Mouse (Mus musculus) thymus, adult 2 months (tissue): ENCODE data around the gene Lsamp. TPM values are rescaled to one million over a fixed set of nuclear protein-coding genes. Genes with fewer than 3 reads are reported as not detected.

Experiments
- DNase-seq: peaks from one replicate; pipeline ENCODE4 v3.0.0; 2021
- H3K27ac ChIP-seq: fragments of 200-500 bp; 2 replicates; pipeline ENCODE4 v1.5.1; 2012; ENCODE audit warnings: low read length, control low read depth; ENCODE audit not compliant: control insufficient read depth, insufficient read depth
- H3K27me3 ChIP-seq: fragments of 200-500 bp; 2 replicates; pipeline ENCODE4 v1.6.1; 2012; ENCODE audit warnings: mild to moderate bottlenecking, low read length, moderate library complexity, mixed read lengths; ENCODE audit not compliant: control insufficient read depth, insufficient read depth
- H3K36me3 ChIP-seq: fragments of 200-500 bp; 2 replicates; pipeline ENCODE4 v1.6.1; 2012; ENCODE audit warnings: mild to moderate bottlenecking, low read length, moderate library complexity; ENCODE audit not compliant: control insufficient read depth, insufficient read depth
- H3K4me1 ChIP-seq: fragments of 200-500 bp; replicated peaks from 2 replicates; pipeline ENCODE4 v1.6.1; 2012; ENCODE audit warnings: low read length; ENCODE audit not compliant: control insufficient read depth, insufficient read depth
- H3K4me3 ChIP-seq: fragments of 200-500 bp; 2 replicates; pipeline ENCODE4 v1.5.1; 2012; ENCODE audit warnings: mild to moderate bottlenecking, low read length, control low read depth, moderate library complexity; ENCODE audit not compliant: control insufficient read depth, insufficient read depth
- CTCF ChIP-seq: fragments of 200-500 bp; IDR thresholded peaks from 2 replicates; pipeline ENCODE4 v1.5.1; 2012; ENCODE audit warnings: mild to moderate bottlenecking, control low read depth, low read length, moderate library complexity, borderline replicate concordance; ENCODE audit not compliant: control insufficient read depth, poor library complexity, insufficient read depth; ENCODE audit errors: extremely low read depth
- POLR2A ChIP-seq: fragments of 200-500 bp; IDR thresholded peaks from 2 replicates; pipeline ENCODE4 v1.6.1; 2012; ENCODE audit warnings: mild to moderate bottlenecking, low read length, control low read depth, moderate library complexity; ENCODE audit not compliant: control insufficient read depth, poor library complexity, insufficient read depth; ENCODE audit errors: extremely low read depth
- WGBS: fragments of 180-500 bp; shearing (Covaris S2); methylation state at CpG from one replicate; pipeline ENCODE4 v1.1.7; 2018; 5-methylcytosine and 5-hydroxymethylcytosine counted together
- polyA plus RNA-seq: library from polyadenylated mRNA; depleted of rRNA; stranded (reverse); fragments of >200 nt; gene quantifications from 2 replicates; pipeline ENCODE4 v1.2.3, GENCODE M21; 2012

Gene Lsamp
- polyA plus RNA-seq, 1 experiment = 0.36 TPM

DNA sequence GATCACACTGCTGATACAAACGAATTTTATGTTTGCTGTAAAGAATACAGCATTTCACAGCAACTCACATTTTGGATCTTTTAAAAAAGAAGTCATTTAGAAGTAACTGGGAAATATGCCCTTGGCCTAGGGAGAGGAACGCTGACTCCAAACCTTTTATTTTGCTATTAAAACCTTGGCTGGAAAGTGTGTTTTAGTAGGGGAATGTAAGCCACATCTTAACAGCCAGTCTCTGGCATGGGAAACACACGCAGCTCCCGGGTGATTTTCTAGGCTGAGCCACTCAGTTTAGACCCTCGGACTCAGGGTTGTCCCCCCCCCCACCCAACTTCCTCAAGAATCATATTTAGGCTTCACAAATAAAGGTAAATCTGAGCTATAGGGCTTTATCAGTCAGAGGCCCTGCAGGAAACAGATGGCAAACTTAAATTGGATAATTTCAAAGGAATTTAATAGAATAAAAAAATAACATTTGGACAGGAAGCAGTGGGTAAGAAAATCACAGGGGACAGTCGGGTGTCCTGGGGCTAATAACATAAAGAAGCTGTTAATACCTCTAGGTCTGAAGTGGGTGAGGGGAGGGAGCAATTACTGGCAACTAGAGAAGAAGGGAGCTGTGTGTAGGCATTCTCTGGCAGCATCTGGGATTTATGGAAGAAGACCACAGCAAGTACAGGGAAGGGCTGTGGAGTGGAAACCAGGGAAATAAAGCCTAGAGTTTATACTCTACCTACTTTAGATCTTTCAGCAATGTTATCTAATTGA is 1933.1 kb downstream of the Lsamp start:
- Histone ChIP-seq H3K4me3 (no peak overlapping the region), H3K4me1 (no peaks in the 10 kb centered on the region), H3K27me3 (no peaks in the 10 kb centered on the region), H3K27ac (no peak overlapping the region), H3K36me3 (no peaks in the 10 kb centered on the region)
- TF ChIP-seq CTCF (no peak), POLR2A (no peak)
- DNase-seq = no peak
- 75% methylated on average over 6 of the region's 6 CpGs for WGBS

DNA sequence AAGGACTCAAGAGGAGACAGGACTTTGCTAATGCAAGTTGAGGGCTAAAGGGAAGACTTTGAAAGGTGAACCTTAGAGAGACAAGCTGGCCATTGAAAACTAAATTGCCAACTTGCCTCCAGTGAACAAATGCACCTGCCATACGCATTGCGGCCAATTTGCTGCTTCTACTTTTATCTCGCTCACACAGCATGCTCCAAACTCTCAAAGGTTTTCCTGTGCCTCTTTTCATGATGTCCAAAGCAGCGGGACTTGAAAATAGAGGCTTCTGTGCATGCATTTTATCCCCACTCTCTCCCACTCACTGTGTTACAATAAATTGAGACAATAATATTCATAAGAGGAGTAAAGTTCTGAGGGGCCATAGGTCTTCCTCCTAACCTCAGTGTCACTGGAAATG is 1945.4 kb downstream of the Lsamp start:
- no peak overlapping the region for H3K4me3 ChIP-seq

DNA sequence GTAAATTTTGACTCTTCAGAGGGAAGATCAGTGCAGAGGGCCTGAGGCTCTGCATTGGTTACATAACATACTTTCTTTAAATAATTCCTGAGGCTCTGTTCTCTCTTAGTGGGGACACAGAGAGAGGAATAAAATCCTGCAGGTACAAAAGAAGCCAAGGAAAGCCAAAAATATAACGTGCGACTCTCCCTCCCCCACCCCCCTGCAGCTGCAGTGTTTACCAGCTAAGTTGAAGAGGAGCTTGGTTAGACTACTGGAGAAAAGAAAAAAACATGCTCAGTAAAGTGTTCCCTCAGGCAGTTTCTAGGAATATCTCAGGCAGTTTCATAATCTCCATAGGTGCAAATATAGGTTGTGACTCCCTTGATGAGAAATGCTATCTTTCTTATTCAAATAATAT is 1951.5 kb downstream of the Lsamp start:
- 80% methylated on average over 2 of the region's 2 CpGs for WGBS
- Histone ChIP-seq H3K27ac (no peak overlapping the region), H3K4me1 (no peaks in the 10 kb centered on the region), H3K27me3 (no peaks in the 10 kb centered on the region), H3K4me3 (no peak overlapping the region), H3K36me3 (no peaks in the 10 kb centered on the region)
- TF ChIP-seq CTCF = no peak
- no peak for TF ChIP-seq POLR2A
- no peak for DNase-seq

More for the DNA sequence above, 1945.4 kb downstream of the Lsamp start:
- Histone ChIP-seq H3K27ac (no peak overlapping the region), H3K4me1 (no peaks in the 10 kb centered on the region), H3K36me3 (no peaks in the 10 kb centered on the region), H3K27me3 (no peaks in the 10 kb centered on the region)
- no peak for TF ChIP-seq CTCF
- TF ChIP-seq POLR2A = no peak
- DNase-seq = no peak
- WGBS = 91% methylated on average over 4 of the region's 4 CpGs

DNA sequence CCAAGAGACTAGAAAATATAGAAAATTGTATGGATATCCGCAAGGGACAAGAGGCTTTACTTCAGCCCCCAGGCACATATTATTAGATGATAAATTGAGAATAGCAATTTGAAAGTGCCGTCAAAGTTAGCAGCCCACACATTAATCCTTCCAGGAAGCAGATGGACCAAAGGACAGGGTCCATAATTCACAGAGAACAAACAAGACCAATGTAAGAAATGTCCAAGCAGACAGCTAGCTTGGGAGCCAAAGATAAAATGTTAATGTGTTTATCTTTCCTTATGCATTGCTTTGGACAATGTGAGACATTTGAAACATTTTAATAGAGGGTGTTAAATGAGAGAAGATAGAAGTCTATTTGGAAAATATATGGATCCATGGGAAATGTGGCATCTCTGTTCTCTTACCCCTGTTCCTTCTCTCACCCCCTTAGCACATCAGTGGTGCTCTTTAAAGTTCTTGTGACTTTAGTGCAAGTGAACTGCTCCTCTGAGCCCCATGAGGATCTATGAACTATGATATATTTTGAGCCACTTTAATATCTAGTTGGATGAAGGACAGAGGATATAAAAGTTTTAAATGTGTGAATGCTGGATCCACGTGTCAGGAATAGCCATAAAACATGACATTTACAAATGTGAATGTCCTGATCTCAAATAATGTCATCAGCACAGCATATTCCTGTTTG is 1952.9 kb downstream of the Lsamp start:
- WGBS = 85% methylated on average over 3 of the region's 3 CpGs
- no peak overlapping the region for H3K27ac ChIP-seq
- no peak overlapping the region for H3K4me3 ChIP-seq
- TF ChIP-seq POLR2A = no peak
- TF ChIP-seq CTCF = no peak
- H3K4me1 ChIP-seq = no peaks in the 10 kb centered on the region
- DNase-seq = no peak
- H3K27me3 ChIP-seq = no peaks in the 10 kb centered on the region
- no peaks in the 10 kb centered on the region for H3K36me3 ChIP-seq

DNA sequence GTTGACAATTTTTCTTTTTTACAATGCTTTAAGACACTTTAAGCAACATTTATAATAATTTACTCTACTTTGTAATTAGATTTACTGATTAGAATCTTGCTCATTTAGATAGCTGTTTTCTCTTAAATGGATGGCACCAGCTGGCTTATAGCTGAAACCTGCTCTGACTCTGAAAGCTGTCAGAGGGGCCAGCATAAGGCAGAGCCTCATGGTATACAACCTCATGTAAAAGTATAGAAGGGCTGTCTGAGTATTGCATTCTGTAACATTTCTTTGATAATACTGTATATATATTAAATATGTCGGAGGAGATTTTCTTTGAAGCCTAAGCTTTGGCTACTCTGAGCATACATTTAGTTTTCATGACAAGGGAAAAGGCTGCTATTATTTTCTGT is 1953.4 kb downstream of the Lsamp start:
- H3K4me3 ChIP-seq = no peak overlapping the region
- no peak overlapping the region for H3K27ac ChIP-seq
- 97% methylated on average over 1 of the region's 1 CpGs for WGBS
- H3K4me1 ChIP-seq = no peaks in the 10 kb centered on the region
- DNase-seq = no peak
- H3K27me3 ChIP-seq = no peaks in the 10 kb centered on the region
- H3K36me3 ChIP-seq = no peaks in the 10 kb centered on the region
- TF ChIP-seq POLR2A = no peak
- no peak for TF ChIP-seq CTCF

DNA sequence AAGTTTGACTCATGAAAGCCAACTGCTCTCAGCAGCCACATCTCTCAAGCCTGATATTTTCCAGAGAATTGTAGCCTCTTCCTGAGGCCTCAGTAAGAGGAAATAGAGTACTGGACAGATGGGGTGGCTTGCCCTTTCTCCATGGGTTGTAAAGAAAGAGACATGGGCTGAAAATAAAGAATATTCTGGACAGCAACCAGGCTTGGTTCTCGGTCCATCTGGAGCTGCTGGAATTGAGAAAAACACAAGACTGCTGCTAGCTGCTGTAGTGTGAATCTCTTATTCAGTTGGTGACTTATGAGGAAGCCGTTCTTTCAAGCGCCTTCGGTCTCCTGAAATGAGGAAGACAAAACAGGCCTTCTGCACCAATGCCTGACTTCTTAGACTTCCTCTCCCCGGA is 1954.1 kb downstream of the Lsamp start:
- no peaks in the 10 kb centered on the region for H3K27me3 ChIP-seq
- no peak overlapping the region for H3K27ac ChIP-seq
- no peaks in the 10 kb centered on the region for H3K36me3 ChIP-seq
- 74% methylated on average over 5 of the region's 5 CpGs for WGBS
- no peak overlapping the region for H3K4me3 ChIP-seq
- no peaks in the 10 kb centered on the region for H3K4me1 ChIP-seq
- no peak for TF ChIP-seq POLR2A
- TF ChIP-seq CTCF = no peak
- DNase-seq = no peak
